Mouse (Mus musculus): Measurements from ENCODE around the gene Manbal. TPM values are rescaled to one million over a fixed set of nuclear protein-coding genes. Genes with fewer than 3 reads are reported as not detected.
A peak's percentile ranks its signal among the peaks of the same experiment; 100 is the strongest.

The Manbal gene
- polyA plus RNA-seq, 1 experiment from 2014 or later = 90.9 TPM

DNA sequence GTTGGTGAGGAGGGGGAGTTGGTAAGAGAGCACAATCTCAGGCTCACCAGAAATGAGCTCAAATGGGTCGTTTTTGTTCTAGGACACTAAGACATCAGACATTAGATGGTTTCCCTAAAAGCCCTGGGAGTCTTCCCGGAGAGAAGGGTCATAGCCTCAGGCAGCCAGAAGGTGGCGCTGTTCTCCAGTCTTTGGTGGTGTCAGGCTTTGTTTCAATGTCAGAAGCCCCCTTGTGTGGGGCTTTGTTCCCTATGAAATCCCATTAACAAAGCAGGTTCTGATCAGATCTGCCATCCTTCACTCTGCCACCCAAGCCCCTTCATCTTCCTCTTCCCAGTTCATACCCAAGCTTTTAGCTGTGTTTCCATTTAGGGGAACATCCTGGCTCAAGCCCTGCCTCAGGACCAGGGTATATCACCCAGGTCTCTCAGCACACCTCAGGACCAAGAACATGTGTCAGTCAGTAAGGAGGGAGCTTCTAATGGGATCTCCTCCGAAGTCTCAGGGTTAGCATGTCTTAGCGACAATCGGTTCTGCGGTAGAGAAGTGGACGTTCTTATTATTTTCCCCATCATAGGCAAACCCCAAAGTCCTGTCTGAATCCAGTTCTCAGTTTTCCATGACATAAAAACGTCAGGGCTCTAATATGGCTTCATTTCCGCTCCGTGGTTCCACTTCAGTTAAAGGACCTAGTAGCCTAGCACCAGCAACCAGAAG is 25.7 kb upstream of the Manbal start:
- peaks cover 19% of the 10 kb centered on the region for H3K4me1 ChIP-seq
- peak overlapping the region; percentile 44; the same call in 1 of the 2 replicates for H3K27ac ChIP-seq
- H3K27me3 ChIP-seq = no peaks in the 10 kb centered on the region
- H3K9ac ChIP-seq = peak overlapping the region; percentile 32; the same call in 1 of the 2 replicates
- no peaks in the 10 kb centered on the region for H3K36me3 ChIP-seq
- ATAC-seq (ENCODE audit: insufficient number of reproducible peaks, insufficient read depth, low FRiP score, low TSS enrichment, low read depth) = no peak
- WGBS = 43% methylated on average over 11 of the region's 11 CpGs
- H3K9me3 ChIP-seq = no peaks in the 10 kb centered on the region
- no peak overlapping the region for H3K4me3 ChIP-seq
- H3K4me2 ChIP-seq = no peak overlapping the region

GRCm38 (mm10) chr2:157342328-157342926 is 25.0 kb upstream of the Manbal start:
- WGBS = 40% methylated on average over 5 of the region's 5 CpGs
- Histone ChIP-seq H3K27ac (no peak overlapping the region), H3K9ac (0 out of 2 replicates have a peak overlapping the region, but pooled peaks have one; percentile 36), H3K4me3 (no peak overlapping the region), H3K4me1 (peaks cover 20% of the 10 kb centered on the region), H3K36me3 (no peaks in the 10 kb centered on the region), H3K27me3 (no peaks in the 10 kb centered on the region), H3K9me3 (no peaks in the 10 kb centered on the region), H3K4me2 (no peak overlapping the region)
- ATAC-seq (ENCODE audit: insufficient number of reproducible peaks, insufficient read depth, low FRiP score, low TSS enrichment, low read depth) = 0 out of 2 replicates have a peak, but pooled peaks have one; percentile 15

DNA sequence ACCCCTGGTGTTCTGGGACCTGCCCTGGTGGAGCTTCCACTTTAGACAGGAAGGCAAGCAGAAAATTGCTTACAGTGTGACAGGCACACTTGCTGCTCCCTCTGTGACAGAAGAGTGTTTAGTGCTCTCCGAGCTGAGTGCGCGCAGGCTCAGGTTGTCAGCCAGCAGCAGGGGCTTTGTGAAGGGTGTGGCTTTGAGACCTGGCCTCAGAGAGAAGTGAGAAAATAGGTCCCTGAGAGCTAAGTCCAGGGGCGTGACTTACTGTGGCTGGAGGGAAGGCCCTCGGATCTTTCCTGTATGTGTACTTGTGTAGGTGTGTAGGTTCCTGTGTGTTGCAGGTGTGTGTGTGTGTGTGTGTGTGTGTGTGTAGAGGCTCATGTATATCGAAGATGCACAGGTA is 24.1 kb upstream of the Manbal start:
- Histone ChIP-seq H3K36me3 (no peaks in the 10 kb centered on the region), H3K4me2 (no peak overlapping the region), H3K27me3 (no peaks in the 10 kb centered on the region), H3K9me3 (no peaks in the 10 kb centered on the region), H3K9ac (no peak overlapping the region), H3K4me1 (peaks cover 23% of the 10 kb centered on the region), H3K4me3 (no peak overlapping the region), H3K27ac (no peak overlapping the region)
- 69% methylated on average over 6 of the region's 6 CpGs for WGBS
- no peak for ATAC-seq (ENCODE audit: insufficient number of reproducible peaks, insufficient read depth, low FRiP score, low TSS enrichment, low read depth)

DNA sequence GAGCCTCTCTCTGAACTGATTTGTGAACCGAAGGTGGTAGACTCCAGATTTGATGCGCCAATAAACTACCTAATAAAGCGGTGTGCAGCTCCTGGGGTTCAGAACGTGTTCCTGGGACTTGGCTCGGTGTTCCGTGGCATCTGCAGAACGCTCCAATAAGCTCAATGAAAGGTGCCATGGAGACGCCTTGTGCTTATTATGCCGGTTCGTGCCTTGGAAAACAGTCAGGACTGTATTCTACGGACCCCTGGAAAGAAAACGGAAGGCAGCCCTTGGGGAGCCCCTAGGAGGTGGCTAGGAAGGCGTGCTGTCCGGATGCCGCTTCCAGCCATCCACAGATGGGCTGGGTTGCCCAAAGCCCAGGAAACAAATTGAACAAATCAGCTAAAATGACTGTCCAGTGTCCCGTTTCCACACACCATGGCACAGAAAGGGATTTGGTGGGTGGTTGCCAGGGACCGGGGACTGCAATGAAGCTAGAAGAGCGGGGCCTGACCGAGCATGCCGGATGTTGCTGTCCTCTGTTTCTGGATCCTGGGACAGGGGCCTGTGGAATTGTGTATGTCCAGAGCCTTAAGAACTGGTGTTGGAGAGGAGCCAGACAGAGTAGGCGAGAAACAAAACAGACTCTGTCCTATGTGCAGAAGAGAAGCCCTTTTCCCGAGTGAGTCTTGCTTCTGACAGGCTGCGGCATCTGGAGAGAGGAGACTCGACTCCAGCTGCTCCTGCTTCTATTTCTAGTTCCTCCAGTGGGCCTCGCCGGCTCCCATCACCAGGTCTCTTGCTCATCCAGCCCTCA is 19.8 kb upstream of the Manbal start, which contains the start of gene Ghrh:
TSS of gene Ghrh (minus strand) at position 146 of the 799 bp plus-strand sequence.
- Histone ChIP-seq H3K9ac (0 out of 2 replicates have a peak within 1 kb of the TSS, but pooled peaks have one; percentile 51), H3K4me1 (peaks cover 9% of the 10 kb centered on the region), H3K27me3 (no peaks in the 10 kb centered on the region), H3K4me2 (no peak within 1 kb of the TSS), H3K9me3 (no peaks in the 10 kb centered on the region), H3K4me3 (no peak within 1 kb of the TSS), H3K36me3 (no peaks in the 10 kb centered on the region), H3K27ac (peak within 1 kb of the TSS; percentile 76)
- 66% methylated on average over 26 of the region's 26 CpGs for whole genome bisulfite sequencing
- no peak for ATAC-seq (ENCODE audit: insufficient number of reproducible peaks, insufficient read depth, low FRiP score, low TSS enrichment, low read depth)

- Histone ChIP-seq H3K4me3 (no peak overlapping the region), H3K27me3 (no peaks in the 10 kb centered on the region), H3K4me2 (no peak overlapping the region), H3K9me3 (no peaks in the 10 kb centered on the region), H3K4me1 (peaks cover 8% of the 10 kb centered on the region), H3K36me3 (no peaks in the 10 kb centered on the region), H3K9ac (no peak overlapping the region), H3K27ac (no peak overlapping the region)
- WGBS = 67% methylated on average over 12 of the region's 12 CpGs
- no peak for ATAC-seq (ENCODE audit: insufficient number of reproducible peaks, insufficient read depth, low FRiP score, low TSS enrichment, low read depth)
These were observed 18.1 kb upstream of the Manbal start for GRCm38 (mm10) chr2:157349121-157349778.

DNA sequence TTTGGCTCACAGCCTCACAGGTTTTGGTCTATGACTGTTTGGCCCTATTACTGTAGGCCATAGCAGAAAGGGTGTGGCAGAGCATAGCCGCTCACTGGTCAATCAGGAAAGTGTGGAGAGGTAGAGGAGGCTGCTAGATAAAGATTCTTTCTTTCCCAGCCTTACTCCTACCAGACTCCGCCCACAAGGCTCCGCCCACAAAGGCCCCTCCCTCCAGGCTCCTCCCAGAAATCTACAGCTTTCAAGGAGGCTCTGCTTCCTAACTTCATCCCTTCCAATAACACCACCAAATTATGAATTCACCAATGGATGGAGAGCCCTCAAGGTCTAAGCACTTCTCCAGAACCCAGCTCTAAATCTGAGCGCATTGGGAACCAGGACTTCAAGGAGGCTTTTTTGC is 14.2 kb upstream of the Manbal start:
- Histone ChIP-seq H3K27me3 (no peaks in the 10 kb centered on the region), H3K4me3 (no peak overlapping the region), H3K4me1 (no peaks in the 10 kb centered on the region), H3K27ac (no peak overlapping the region), H3K9me3 (no peaks in the 10 kb centered on the region), H3K9ac (no peak overlapping the region), H3K36me3 (no peaks in the 10 kb centered on the region), H3K4me2 (no peak overlapping the region)
- WGBS = 71% methylated on average over 4 of the region's 4 CpGs
- no peak for ATAC-seq (ENCODE audit: insufficient number of reproducible peaks, insufficient read depth, low FRiP score, low TSS enrichment, low read depth)

GRCm38 (mm10) chr2:157354106-157354505 is 13.3 kb upstream of the Manbal start:
- no peaks in the 10 kb centered on the region for H3K4me1 ChIP-seq
- no peak overlapping the region for H3K9ac ChIP-seq
- no peak for ATAC-seq (ENCODE audit: insufficient number of reproducible peaks, insufficient read depth, low FRiP score, low TSS enrichment, low read depth)
- H3K27me3 ChIP-seq = no peaks in the 10 kb centered on the region
- no peak overlapping the region for H3K27ac ChIP-seq
- WGBS = 35% methylated on average over 3 of the region's 3 CpGs
- no peak overlapping the region for H3K4me3 ChIP-seq
- no peak overlapping the region for H3K4me2 ChIP-seq
- no peaks in the 10 kb centered on the region for H3K36me3 ChIP-seq
- H3K9me3 ChIP-seq = no peaks in the 10 kb centered on the region

- Histone ChIP-seq H3K9me3 (no peaks in the 10 kb centered on the region), H3K4me3 (no peak overlapping the region), H3K4me1 (0 out of 2 replicates have a peak, but pooled peaks cover 3% of the 10 kb centered on the region), H3K27me3 (no peaks in the 10 kb centered on the region), H3K36me3 (no peaks in the 10 kb centered on the region), H3K9ac (no peak overlapping the region), H3K4me2 (no peak overlapping the region), H3K27ac (no peak overlapping the region)
- 83% methylated on average over 5 of the region's 5 CpGs for WGBS
- ATAC-seq (ENCODE audit: insufficient number of reproducible peaks, insufficient read depth, low FRiP score, low TSS enrichment, low read depth) = no peak
These were observed 7.4 kb upstream of the Manbal start for GRCm38 (mm10) chr2:157360028-157360427.

GRCm38 (mm10) chr2:157363031-157363430 is 4.4 kb upstream of the Manbal start:
- no peak for ATAC-seq (ENCODE audit: insufficient number of reproducible peaks, insufficient read depth, low FRiP score, low TSS enrichment, low read depth)
- 60% methylated on average over 3 of the region's 3 CpGs for WGBS

GRCm38 (mm10) chr2:157366762-157367161 is 632 bp upstream of the Manbal start:
- peak overlapping the region; percentile 83 for H3K4me2 ChIP-seq
- WGBS = 80% methylated on average over 9 of the region's 9 CpGs
- no peak for ATAC-seq (ENCODE audit: insufficient number of reproducible peaks, insufficient read depth, low FRiP score, low TSS enrichment, low read depth)
- H3K4me3 ChIP-seq = peak overlapping the region; percentile 86
- no peaks in the 10 kb centered on the region for H3K27me3 ChIP-seq
- H3K4me1 ChIP-seq = peaks cover 19% of the 10 kb centered on the region
- H3K36me3 ChIP-seq = no peaks in the 10 kb centered on the region
- H3K9me3 ChIP-seq = no peaks in the 10 kb centered on the region
- peak overlapping the region; percentile 97; the same call in 1 of the 2 replicates for H3K9ac ChIP-seq
- no peak overlapping the region for H3K27ac ChIP-seq

More at GRCm38 (mm10) chr2:157363031-157363430, 4.4 kb upstream of the Manbal start:
- Histone ChIP-seq H3K4me3 (no peak overlapping the region), H3K4me1 (peaks cover 9% of the 10 kb centered on the region), H3K9me3 (no peaks in the 10 kb centered on the region), H3K27ac (no peak overlapping the region), H3K27me3 (no peaks in the 10 kb centered on the region), H3K4me2 (no peak overlapping the region), H3K36me3 (no peaks in the 10 kb centered on the region), H3K9ac (no peak overlapping the region)

DNA sequence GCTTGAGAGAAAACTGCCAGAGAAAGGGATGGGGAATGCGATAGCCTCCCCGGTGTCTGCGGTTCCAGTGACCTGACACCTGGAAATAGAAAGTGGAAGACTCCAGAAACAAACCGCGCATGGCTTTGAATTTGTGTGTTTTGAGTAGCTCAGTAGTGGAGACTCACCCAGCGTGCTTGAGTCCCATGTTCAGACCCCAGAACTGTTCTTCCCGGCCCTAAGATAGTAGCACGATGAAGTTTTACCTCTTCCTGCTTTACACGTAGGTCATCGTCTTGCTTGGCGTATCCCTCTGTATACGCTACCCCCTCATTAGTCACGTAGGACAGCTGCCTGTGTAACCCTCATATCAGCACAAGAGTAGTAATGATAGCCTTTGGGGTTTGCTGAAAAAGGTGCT is 597 bp downstream of the Manbal start:
- ATAC-seq (ENCODE audit: insufficient number of reproducible peaks, insufficient read depth, low FRiP score, low TSS enrichment, low read depth) = no peak
- peak overlapping the region; percentile 86 for H3K4me3 ChIP-seq
- H3K9me3 ChIP-seq = no peaks in the 10 kb centered on the region
- no peaks in the 10 kb centered on the region for H3K27me3 ChIP-seq
- H3K4me2 ChIP-seq = peak overlapping the region; percentile 83
- peak overlapping the region; percentile 93 for H3K27ac ChIP-seq
- peaks cover 16% of the 10 kb centered on the region for H3K4me1 ChIP-seq
- WGBS = 5% methylated on average over 13 of the region's 13 CpGs
- H3K36me3 ChIP-seq = no peaks in the 10 kb centered on the region
- peak overlapping the region; percentile 97 for H3K9ac ChIP-seq

All from embryonic facial prominence, embryonic 13.5 days (tissue).